Mouse (Mus musculus): Measurements from ENCODE around the gene Hoxb4. TPM values are rescaled to one million over a fixed set of nuclear protein-coding genes. Genes with fewer than 3 reads are reported as not detected.

The Hoxb4 gene
- polyA plus RNA-seq, 1 experiment: not detected

- Histone ChIP-seq H3K4me3 (ENCODE audit: insufficient read depth, low read depth, low read length) (no peak overlapping the region), H3K4me1 (ENCODE audit: control insufficient read depth, insufficient read depth, low read length) (no peaks in the 10 kb centered on the region), H3K27ac (ENCODE audit: insufficient read depth, low read depth, low read length) (no peak overlapping the region)
- TF ChIP-seq CTCF (IDR thresholded peaks at IDR 0.05; ENCODE audit: insufficient read depth, low read depth, low read length) (no peak), POLR2A (IDR thresholded peaks at IDR 0.05; ENCODE audit: insufficient read depth, low read depth, low read length) (no peak)
- WGBS: 12% methylated on average over 4 of the region's 4 CpGs
Observed at GRCm38 (mm10) chr11:96309288-96309687, 8.8 kb upstream of the Hoxb4 start.

GRCm38 (mm10) chr11:96310183-96310938, 7.7 kb upstream of the Hoxb4 start:
- Histone ChIP-seq H3K27ac (ENCODE audit: insufficient read depth, low read depth, low read length) (no peak overlapping the region), H3K4me3 (ENCODE audit: insufficient read depth, low read depth, low read length) (no peak overlapping the region), H3K4me1 (ENCODE audit: control insufficient read depth, insufficient read depth, low read length) (no peaks in the 10 kb centered on the region)
- WGBS: 7% methylated on average over 20 of the region's 20 CpGs
- TF ChIP-seq POLR2A (IDR thresholded peaks at IDR 0.05; ENCODE audit: insufficient read depth, low read depth, low read length) (no peak), CTCF (IDR thresholded peaks at IDR 0.05; ENCODE audit: insufficient read depth, low read depth, low read length) (no peak)

DNA sequence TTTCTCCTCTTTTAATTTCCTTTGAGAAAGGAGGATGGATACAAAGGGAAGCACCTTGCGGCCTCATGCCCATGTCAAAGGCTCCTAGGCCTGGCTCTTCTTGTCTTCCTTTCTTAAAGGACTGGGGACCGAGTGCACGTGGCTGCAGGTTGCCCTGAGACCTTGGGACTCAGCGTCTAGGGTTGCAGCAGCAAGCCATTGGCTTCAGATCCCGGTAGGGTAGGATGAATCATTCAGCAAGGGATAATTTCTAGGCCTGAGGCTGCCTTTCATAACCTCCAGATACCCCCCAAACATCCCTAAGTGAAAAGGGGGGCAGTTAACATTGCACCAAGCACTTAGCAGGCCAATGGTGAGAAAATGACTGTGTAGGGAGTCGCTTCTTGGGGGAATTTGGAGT, 7.0 kb upstream of the Hoxb4 start:
- no peak overlapping the region for H3K27ac ChIP-seq (ENCODE audit: insufficient read depth, low read depth, low read length)
- no peaks in the 10 kb centered on the region for H3K4me1 ChIP-seq (ENCODE audit: control insufficient read depth, insufficient read depth, low read length)
- H3K4me3 ChIP-seq (ENCODE audit: insufficient read depth, low read depth, low read length): no peak overlapping the region
- TF ChIP-seq POLR2A (IDR thresholded peaks at IDR 0.05; ENCODE audit: insufficient read depth, low read depth, low read length): no peak
- no peak for TF ChIP-seq CTCF (IDR thresholded peaks at IDR 0.05; ENCODE audit: insufficient read depth, low read depth, low read length)
- WGBS: 14% methylated on average over 6 of the region's 6 CpGs

GRCm38 (mm10) chr11:96311520-96312417, 6.3 kb upstream of the Hoxb4 start:
- WGBS: 2% methylated on average over 31 of the region's 31 CpGs
- Histone ChIP-seq H3K27ac (ENCODE audit: insufficient read depth, low read depth, low read length) (no peak overlapping the region), H3K4me1 (ENCODE audit: control insufficient read depth, insufficient read depth, low read length) (no peaks in the 10 kb centered on the region), H3K4me3 (ENCODE audit: insufficient read depth, low read depth, low read length) (no peak overlapping the region)
- no peak for TF ChIP-seq POLR2A (IDR thresholded peaks at IDR 0.05; ENCODE audit: insufficient read depth, low read depth, low read length)
- TF ChIP-seq CTCF (IDR thresholded peaks at IDR 0.05; ENCODE audit: insufficient read depth, low read depth, low read length): 0 out of 2 replicates have a peak, but pooled peaks have one; percentile 25

GRCm38 (mm10) chr11:96313134-96313533, 4.9 kb upstream of the Hoxb4 start:
- Histone ChIP-seq H3K4me1 (ENCODE audit: control insufficient read depth, insufficient read depth, low read length) (no peaks in the 10 kb centered on the region), H3K4me3 (ENCODE audit: insufficient read depth, low read depth, low read length) (no peak overlapping the region), H3K27ac (ENCODE audit: insufficient read depth, low read depth, low read length) (no peak overlapping the region)
- TF ChIP-seq CTCF (IDR thresholded peaks at IDR 0.05; ENCODE audit: insufficient read depth, low read depth, low read length): no peak
- no peak for TF ChIP-seq POLR2A (IDR thresholded peaks at IDR 0.05; ENCODE audit: insufficient read depth, low read depth, low read length)
- WGBS: 26% methylated on average over 2 of the region's 2 CpGs

DNA sequence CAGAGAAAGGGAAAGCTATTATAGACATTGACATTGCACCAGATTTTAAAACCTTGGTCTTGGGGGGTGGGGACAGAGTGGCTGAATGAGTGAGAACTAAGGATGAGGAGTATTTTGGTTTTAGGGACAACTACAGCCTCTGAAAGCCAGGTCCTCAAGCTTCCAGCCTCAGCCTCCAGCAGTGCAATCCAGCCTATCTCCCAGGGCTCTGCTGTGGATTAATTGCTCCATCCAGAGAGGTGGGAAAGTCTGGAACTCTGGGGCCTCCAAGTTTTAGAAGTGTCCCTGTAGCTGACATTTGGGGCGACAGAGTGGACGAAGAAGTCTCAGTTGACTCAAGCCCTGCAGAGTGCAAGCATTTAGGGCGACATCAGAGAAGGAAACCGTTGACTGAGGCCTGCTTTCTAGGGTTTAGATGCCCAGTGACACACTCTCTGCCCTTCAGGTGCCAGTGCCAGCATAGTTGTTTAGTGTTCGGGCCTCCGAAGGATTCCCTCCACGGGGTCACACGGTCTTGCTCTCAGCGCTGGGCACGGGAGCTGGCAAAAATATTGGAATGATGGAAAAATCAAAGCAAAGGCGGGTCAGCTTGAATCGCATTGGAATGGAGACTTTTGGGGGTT, 4.2 kb upstream of the Hoxb4 start:
- Histone ChIP-seq H3K4me1 (ENCODE audit: control insufficient read depth, insufficient read depth, low read length) (no peaks in the 10 kb centered on the region), H3K27ac (ENCODE audit: insufficient read depth, low read depth, low read length) (no peak overlapping the region), H3K4me3 (ENCODE audit: insufficient read depth, low read depth, low read length) (no peak overlapping the region)
- 6% methylated on average over 12 of the region's 12 CpGs for WGBS
- no peak for TF ChIP-seq CTCF (IDR thresholded peaks at IDR 0.05; ENCODE audit: insufficient read depth, low read depth, low read length)

DNA sequence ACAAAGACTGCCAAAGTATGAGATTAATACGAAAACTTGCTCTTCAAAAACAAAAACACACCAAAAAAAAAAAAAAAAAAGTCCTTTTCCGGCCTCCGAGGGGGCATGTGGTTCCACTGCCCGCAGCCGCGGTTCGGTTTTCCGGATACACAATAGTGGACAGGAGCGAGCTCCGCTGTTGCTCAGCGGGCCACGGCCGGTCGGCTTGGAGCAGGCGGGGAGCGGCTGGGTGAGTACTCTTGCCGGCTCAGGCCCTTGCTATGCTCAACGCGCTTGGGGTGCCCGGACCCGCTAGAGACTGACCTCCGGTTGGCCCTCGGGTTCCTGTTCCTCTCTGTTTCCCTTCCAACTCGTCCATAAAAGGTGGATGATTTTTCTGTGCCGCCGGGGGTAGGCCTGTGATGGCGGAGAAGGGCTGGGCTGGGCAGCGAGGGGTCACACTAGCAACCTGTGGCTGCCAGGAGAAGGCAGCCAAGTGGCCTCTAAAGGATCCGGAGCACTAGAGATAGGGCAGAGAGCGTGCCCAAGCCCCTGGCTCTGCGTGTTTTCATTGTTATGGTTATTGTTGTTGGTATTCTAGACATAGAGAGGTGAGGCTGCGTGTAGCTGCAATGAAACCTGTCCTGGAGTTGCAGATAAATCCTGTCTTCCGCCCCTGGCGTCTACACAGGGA, 3.3 kb upstream of the Hoxb4 start:
- TF ChIP-seq CTCF (IDR thresholded peaks at IDR 0.05; ENCODE audit: insufficient read depth, low read depth, low read length) (no peak), POLR2A (IDR thresholded peaks at IDR 0.05; ENCODE audit: insufficient read depth, low read depth, low read length) (no peak)
- WGBS: 2% methylated on average over 34 of the region's 34 CpGs

GRCm38 (mm10) chr11:96315344-96315681, 2.8 kb upstream of the Hoxb4 start:
- H3K27ac ChIP-seq (ENCODE audit: insufficient read depth, low read depth, low read length): no peak overlapping the region
- no peak overlapping the region for H3K4me3 ChIP-seq (ENCODE audit: insufficient read depth, low read depth, low read length)
- no peaks in the 10 kb centered on the region for H3K4me1 ChIP-seq (ENCODE audit: control insufficient read depth, insufficient read depth, low read length)
- TF ChIP-seq POLR2A (IDR thresholded peaks at IDR 0.05; ENCODE audit: insufficient read depth, low read depth, low read length) (no peak), CTCF (IDR thresholded peaks at IDR 0.05; ENCODE audit: insufficient read depth, low read depth, low read length) (no peak)
- WGBS: 2% methylated on average over 5 of the region's 5 CpGs

More for the DNA sequence above, 3.3 kb upstream of the Hoxb4 start:
- Histone ChIP-seq H3K4me1 (ENCODE audit: control insufficient read depth, insufficient read depth, low read length) (no peaks in the 10 kb centered on the region), H3K4me3 (ENCODE audit: insufficient read depth, low read depth, low read length) (no peak overlapping the region), H3K27ac (ENCODE audit: insufficient read depth, low read depth, low read length) (no peak overlapping the region)

All from olfactory bulb, adult 2 months (tissue).